Mouse (Mus musculus) cerebellum, adult 11-12 months (tissue): Measurements from ENCODE around the gene Mybl2.
A peak's percentile ranks its signal among the peaks of the same experiment; 100 is the strongest.
"Not testable (repeated sequence)": the region's sequence is repeated elsewhere in the genome, so short reads cannot be mapped to it uniquely, and the experiment has no call there.

Experiments
- DNase-seq: peaks from one replicate; pipeline ENCODE4 v3.0.0; 2022

Gene Mybl2

GRCm38 (mm10) chr2:163054335-163054840 is at the start of gene Mybl2:
Gene Mybl2, plus strand, starts transcription at chr2:163054687.
- peak; percentile 54 for DNase-seq

GRCm38 (mm10) chr2:163007299-163007698 is 47.2 kb upstream of the Mybl2 start:
- no peak for DNase-seq

GRCm38 (mm10) chr2:163016916-163017743 is 37.4 kb upstream of the Mybl2 start, which contains the start of gene Ift52:
Gene Ift52, plus strand, starts transcription at chr2:163017354.
- peak; percentile 90 for DNase-seq

GRCm38 (mm10) chr2:163031289-163031688 is 23.2 kb upstream of the Mybl2 start:
- no peak for DNase-seq

- DNase-seq = no peak
Observed at GRCm38 (mm10) chr2:163031757-163032156, 22.7 kb upstream of the Mybl2 start.

GRCm38 (mm10) chr2:163032622-163033021 is 21.9 kb upstream of the Mybl2 start:
- no peak for DNase-seq

GRCm38 (mm10) chr2:163039940-163040339 is 14.5 kb upstream of the Mybl2 start:
- no peak for DNase-seq

- DNase-seq = peak; percentile 27
Observed at GRCm38 (mm10) chr2:163048125-163048524, 6.4 kb upstream of the Mybl2 start.

GRCm38 (mm10) chr2:163049116-163049515 is 5.4 kb upstream of the Mybl2 start:
- DNase-seq = no peak

GRCm38 (mm10) chr2:163051691-163052090 is 2.8 kb upstream of the Mybl2 start:
- DNase-seq = no peak

- DNase-seq = no peak
Observed at GRCm38 (mm10) chr2:163052101-163052500, 2.4 kb upstream of the Mybl2 start.

GRCm38 (mm10) chr2:163052826-163053225 is 1.7 kb upstream of the Mybl2 start:
- DNase-seq = no peak

GRCm38 (mm10) chr2:163054891-163055494 is 506 bp downstream of the Mybl2 start:
- no peak for DNase-seq

GRCm38 (mm10) chr2:163055715-163056114 is 1.2 kb downstream of the Mybl2 start:
- no peak for DNase-seq

GRCm38 (mm10) chr2:163056584-163056983 is 2.1 kb downstream of the Mybl2 start:
- no peak for DNase-seq

- DNase-seq = not testable (repeated sequence)
Observed at GRCm38 (mm10) chr2:163058981-163059380, 4.5 kb downstream of the Mybl2 start.

- no peak for DNase-seq
Observed at GRCm38 (mm10) chr2:163060630-163061029, 6.1 kb downstream of the Mybl2 start.

- DNase-seq = no peak
Observed at GRCm38 (mm10) chr2:163061203-163062118, 7.0 kb downstream of the Mybl2 start.

- DNase-seq = no peak
Observed at GRCm38 (mm10) chr2:163062119-163062508, 7.6 kb downstream of the Mybl2 start.

GRCm38 (mm10) chr2:163066326-163066725 is 11.8 kb downstream of the Mybl2 start:
- DNase-seq = no peak

GRCm38 (mm10) chr2:163067233-163067632 is 12.7 kb downstream of the Mybl2 start:
- no peak for DNase-seq

GRCm38 (mm10) chr2:163070213-163070612 is 15.7 kb downstream of the Mybl2 start:
- no peak for DNase-seq

GRCm38 (mm10) chr2:163071590-163071989 is 17.1 kb downstream of the Mybl2 start:
- no peak for DNase-seq
